Mouse (Mus musculus): Measurements from ENCODE around the gene Nsl1.

DNA sequence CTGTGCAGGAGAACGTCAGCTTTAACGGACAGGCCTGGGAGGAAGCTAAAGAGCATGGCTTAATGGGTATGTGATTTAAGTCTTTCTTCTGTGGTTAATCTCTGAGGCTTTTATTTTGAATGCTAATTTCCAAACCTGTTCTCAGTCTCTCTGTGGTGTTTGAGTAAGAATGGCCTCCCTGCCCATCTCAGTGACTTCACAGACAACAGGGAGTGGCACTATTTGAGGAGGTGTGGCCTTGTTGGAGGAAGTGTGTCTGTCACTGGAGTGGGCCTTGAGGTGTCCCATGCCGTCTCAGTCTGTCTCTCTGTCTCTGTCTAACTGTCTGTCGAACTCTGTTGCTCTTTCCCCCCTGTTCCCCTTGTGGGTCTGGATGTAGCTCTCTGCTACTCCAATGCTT is 2.4 kb downstream of the Nsl1 start:
- TF ChIP-seq CTCF (IDR thresholded peaks at IDR 0.05; ENCODE audit: low read depth) (no peak), EP300 (IDR thresholded peaks at IDR 0.05; ENCODE audit: low read depth) (no peak)

Data from liver, postnatal 0 days (tissue).